Mouse (Mus musculus) Patski (cell line): ENCODE data around the gene Tstd1. TPM values are rescaled to one million over a fixed set of nuclear protein-coding genes. Genes with fewer than 3 reads are reported as not detected.

Experiments
- ATAC-seq: fragments of 100-300 bp; one replicate; pipeline ENCODE4 v1.8.0; 2021
- CTCF ChIA-PET: fragments of 350-600 bp; sonication (Branson Sonifier 250); formaldehyde crosslinking; loops from one replicate; lab custom pipeline; 2022; ENCODE audit warnings: inconsistent platforms; lab: Charles Lee
- POLR2A ChIA-PET: fragments of 350-600 bp; sonication (Branson Sonifier 250); formaldehyde crosslinking; loops from one replicate; lab custom pipeline; 2022; ENCODE audit warnings: antibody characterized with exemption, inconsistent platforms; lab: Charles Lee
- DNase-seq: peaks from one replicate; pipeline ENCODE4 v3.0.0-alpha.2; 2011; ENCODE audit warnings: low read depth, low spot score
- H3K27me3 ChIP-seq: fragments of 371-371 bp; one replicate; pipeline ENCODE4 v1.5.1; 2021
- CTCF ChIP-seq: fragments of 100-300 bp; IDR thresholded peaks from one replicate; pipeline ENCODE4 v1.5.1; 2021
- in situ Hi-C: fragments of 300-500 bp; cut with MboI; formaldehyde crosslinking; loops from 3 replicates; pipeline ENCODE4 v1.11.1; 2018; ENCODE audit warnings: low pct_unique_long_range_greater_than_20kb, mixed read lengths
- polyA plus RNA-seq: library from polyadenylated mRNA; unstranded; gene quantifications from one replicate; pipeline ENCODE4 v1.2.3, GENCODE M21; 2021

Tstd1 gene
- 1.2 TPM for polyA plus RNA-seq

GRCm38 (mm10) chr1:171418660-171419059 is at the start of gene Tstd1:
Gene Tstd1, plus strand, starts transcription at chr1:171418872.
- in situ Hi-C loops: no loop called here
- POLR2A ChIA-PET: no interaction called here
- H3K27me3 ChIP-seq: no peaks in the 10 kb centered on the region
- DNase-seq (no peak), ATAC-seq (no peak)
- no peak for TF ChIP-seq CTCF
- CTCF ChIA-PET: no interaction called here

GRCm38 (mm10) chr1:171369845-171370556 is 48.7 kb upstream of the Tstd1 start, which contains the start of gene Nectin4:
Gene Nectin4, plus strand, starts transcription at chr1:171370099.
- CTCF ChIA-PET: interaction anchor here (1.4 to 1.8 kb wide), 3 partner anchors 10 to 109 kb away, joined by 3 read pairs; no protein-coding TSS in a partner anchor
- no peak for TF ChIP-seq CTCF
- no peak for ATAC-seq
- no peaks in the 10 kb centered on the region for H3K27me3 ChIP-seq
- POLR2A ChIA-PET: no interaction called here
- DNase-seq: no peak
- in situ Hi-C loops: no loop called here

- ChIA-PET POLR2A (interaction anchor here (1.0 kb wide), 1 partner anchor 25 kb away, joined by 3 read pairs; no protein-coding TSS in a partner anchor), CTCF (interaction anchor here (0.5 to 0.6 kb wide), 2 partner anchors 106 to 107 kb away, joined by 3 to 4 read pairs; no protein-coding TSS in a partner anchor)
- DNase-seq (no peak), ATAC-seq (no peak)
- no peaks in the 10 kb centered on the region for H3K27me3 ChIP-seq
- in situ Hi-C loops: no loop called here
- TF ChIP-seq CTCF: no peak
These were observed 45.8 kb upstream of the Tstd1 start for GRCm38 (mm10) chr1:171372880-171373279.

- in situ Hi-C loops: no loop called here
- TF ChIP-seq CTCF: no peak
- DNase-seq: no peak
- no peaks in the 10 kb centered on the region for H3K27me3 ChIP-seq
- ATAC-seq: no peak
- CTCF ChIA-PET: no interaction called here
- POLR2A ChIA-PET: no interaction called here
These were observed 44.7 kb upstream of the Tstd1 start for GRCm38 (mm10) chr1:171373946-171374345.

GRCm38 (mm10) chr1:171375646-171376097 is 43.0 kb upstream of the Tstd1 start:
- no peak for DNase-seq
- in situ Hi-C loops: no loop called here
- peak; percentile 58 for ATAC-seq
- H3K27me3 ChIP-seq: peaks cover 4% of the 10 kb centered on the region
- CTCF ChIA-PET: interaction anchor here (0.9 kb wide), 1 partner anchor 35 kb away, joined by 3 read pairs; the partner anchor contains the start of gene Usf1
- POLR2A ChIA-PET: no interaction called here
- no peak for TF ChIP-seq CTCF

GRCm38 (mm10) chr1:171378298-171378697 is 40.4 kb upstream of the Tstd1 start:
- ChIA-PET POLR2A (no interaction called here), CTCF (no interaction called here)
- DNase-seq (no peak), ATAC-seq (no peak)
- in situ Hi-C loops: no loop called here
- H3K27me3 ChIP-seq: peaks cover 4% of the 10 kb centered on the region
- TF ChIP-seq CTCF: no peak

GRCm38 (mm10) chr1:171379935-171380599 is 38.6 kb upstream of the Tstd1 start:
- CTCF ChIA-PET: interaction anchor here (0.7 to 2.6 kb wide), 8 partner anchors 9 to 115 kb away, joined by 3 to 15 read pairs (median 4); partner anchors contain the start of genes Arhgap30 and Nectin4
- in situ Hi-C loops: no loop called here
- POLR2A ChIA-PET: no interaction called here
- DNase-seq: no peak
- peak; percentile 70 for ATAC-seq
- no peak for TF ChIP-seq CTCF
- peaks cover 4% of the 10 kb centered on the region for H3K27me3 ChIP-seq

GRCm38 (mm10) chr1:171382096-171382620 is 36.5 kb upstream of the Tstd1 start:
- POLR2A ChIA-PET: no interaction called here

GRCm38 (mm10) chr1:171384361-171384760 is 34.3 kb upstream of the Tstd1 start:
- H3K27me3 ChIP-seq: peaks cover 4% of the 10 kb centered on the region
- no peak for DNase-seq
- in situ Hi-C loops: no loop called here
- TF ChIP-seq CTCF: no peak
- CTCF ChIA-PET: interaction anchor here (1.4 kb wide), 1 partner anchor 24 kb away, joined by 3 read pairs; the partner anchor contains the start of gene Klhdc9
- ATAC-seq: no peak
- POLR2A ChIA-PET: no interaction called here

More at GRCm38 (mm10) chr1:171382096-171382620, 36.5 kb upstream of the Tstd1 start:
- peaks cover 4% of the 10 kb centered on the region for H3K27me3 ChIP-seq
- CTCF ChIA-PET: interaction anchor here (1.1 to 1.9 kb wide), 2 partner anchors 58 to 66 kb away, joined by 3 to 5 read pairs; no protein-coding TSS in a partner anchor
- DNase-seq (no peak), ATAC-seq (no peak)
- in situ Hi-C loops: no loop called here
- TF ChIP-seq CTCF: no peak

- no peak for DNase-seq
- TF ChIP-seq CTCF: no peak
- ChIA-PET POLR2A (no interaction called here), CTCF (interaction anchor here (1.4 kb wide), 1 partner anchor 25 kb away, joined by 3 read pairs; the partner anchor contains the start of gene Klhdc9)
- in situ Hi-C loops: no loop called here
- H3K27me3 ChIP-seq: peaks cover 3% of the 10 kb centered on the region
- no peak for ATAC-seq
These were observed 33.5 kb upstream of the Tstd1 start for GRCm38 (mm10) chr1:171385171-171385570.
